Mouse (Mus musculus) fat pad, adult 2 months (tissue): ENCODE measurements around the gene Pdilt.

Experiments used
- DNase-seq: peaks from one replicate; pipeline ENCODE4 v3.0.0-alpha.2; 2011; ENCODE audit warnings: low read depth, low spot score; ENCODE audit errors: extremely low read depth

Gene Pdilt

DNA sequence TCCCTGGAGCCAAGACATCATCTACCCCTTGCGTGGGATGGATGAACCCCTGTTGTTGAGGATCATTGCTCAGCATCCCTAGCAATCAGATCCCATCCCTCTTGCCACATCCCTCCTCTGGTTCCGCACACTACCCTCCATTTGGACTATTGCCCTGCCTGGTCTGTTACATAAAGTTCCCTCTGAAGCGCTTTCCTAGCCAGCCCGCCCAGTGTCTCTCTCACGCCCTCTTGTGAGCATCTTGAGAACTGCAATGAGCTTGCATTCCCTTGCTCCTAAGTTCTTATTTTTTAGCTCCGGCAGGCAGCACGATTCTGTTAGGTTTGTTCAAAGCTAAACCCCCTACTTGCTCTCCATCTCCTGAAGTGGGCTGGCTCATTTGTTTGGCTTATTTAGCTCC lies 10.2 kb downstream of the Pdilt start:
- no peak for DNase-seq

DNA sequence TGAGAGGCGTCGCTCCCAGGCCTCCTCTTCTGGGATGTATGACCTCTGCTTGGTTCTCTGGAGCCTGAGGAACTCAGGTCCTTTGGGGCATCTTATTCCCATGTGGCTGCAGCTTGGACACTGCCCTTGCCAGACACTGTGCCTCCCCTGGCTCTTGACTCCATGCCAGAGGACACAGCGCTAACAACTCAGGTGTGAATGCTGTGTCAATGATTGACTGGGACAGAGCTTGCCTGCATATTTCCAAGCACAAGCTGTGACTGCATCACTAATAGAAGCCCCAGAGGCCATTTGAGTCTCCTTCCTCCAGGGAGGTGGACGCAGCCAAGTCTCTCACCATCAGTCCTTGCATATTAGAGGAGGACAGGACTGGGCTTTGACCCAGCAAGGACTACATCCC lies 12.1 kb downstream of the Pdilt start:
- DNase-seq: no peak

DNA sequence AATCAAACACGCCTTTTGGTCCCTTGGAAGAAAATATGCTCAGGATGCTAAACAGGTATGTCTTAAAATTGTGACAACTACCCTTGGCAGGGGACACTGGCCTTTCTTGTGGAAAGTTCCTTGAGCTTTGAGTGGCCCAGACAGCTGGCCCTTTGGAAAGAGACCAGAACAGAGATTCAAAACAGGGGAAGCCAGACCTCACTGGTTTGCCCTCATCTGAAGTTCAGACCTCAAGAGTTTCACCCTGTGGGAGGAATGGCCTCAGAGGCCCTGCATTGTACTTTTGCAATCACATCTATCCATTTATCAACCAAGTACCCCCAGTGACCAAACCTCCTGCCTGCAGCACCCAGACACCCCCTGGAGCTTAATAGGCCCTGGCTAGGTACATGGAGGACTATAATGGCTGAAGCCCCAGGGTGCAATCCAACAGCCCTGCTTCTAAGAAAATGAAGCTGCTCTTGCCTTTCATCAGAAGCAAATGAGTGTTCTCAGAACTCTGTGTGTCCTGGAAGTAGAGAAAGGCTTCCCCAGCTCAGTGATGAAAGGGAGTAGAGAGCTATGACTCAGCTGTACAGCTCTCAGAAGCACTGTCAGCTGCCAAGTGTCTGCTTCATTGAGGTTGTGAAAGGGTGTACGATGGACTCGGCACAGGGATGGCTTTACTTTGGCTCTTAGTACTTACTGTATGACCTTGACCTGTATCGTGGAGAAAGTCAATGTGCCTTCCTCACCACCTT lies 33.1 kb downstream of the Pdilt start:
- DNase-seq: no peak

DNA sequence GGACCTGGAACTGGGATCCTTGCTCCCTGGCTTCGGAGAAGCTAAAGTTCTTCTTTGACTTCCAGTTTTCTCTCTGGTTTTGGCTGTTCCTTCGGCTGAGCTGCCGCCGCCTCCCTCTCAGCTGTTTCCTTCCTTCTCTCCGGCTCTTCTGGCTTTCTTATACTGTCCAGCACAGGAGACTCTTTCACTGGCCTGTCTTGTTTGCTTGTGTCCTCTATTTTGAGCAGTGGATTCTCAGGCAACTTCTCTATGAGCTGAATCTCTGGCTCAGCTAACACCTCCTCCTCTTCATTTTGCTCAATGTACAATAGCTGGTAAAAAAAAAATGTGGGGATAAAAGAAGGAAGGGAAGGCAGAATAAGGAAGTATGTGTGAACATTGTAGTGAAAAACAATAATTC lies 36.6 kb downstream of the Pdilt start:
- DNase-seq: no peak

DNA sequence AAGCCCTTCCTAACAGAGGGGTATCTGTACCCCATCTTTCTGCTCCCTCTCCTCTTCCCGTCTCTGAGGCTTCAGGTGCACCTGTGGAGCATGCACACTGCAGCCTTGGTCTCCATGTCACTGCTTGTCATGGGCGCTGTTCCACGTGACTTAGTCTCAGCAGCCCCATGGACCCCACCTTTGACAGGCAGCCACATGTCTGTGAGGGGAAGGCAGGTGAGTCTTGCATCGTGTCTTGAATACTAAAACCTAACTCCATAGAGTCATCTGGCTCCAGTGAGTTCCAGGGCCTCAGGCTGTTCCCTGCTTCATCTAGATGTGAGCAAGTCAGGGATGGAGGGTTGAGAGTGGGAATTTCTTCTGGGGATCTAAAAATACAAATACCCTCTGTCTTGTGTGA lies 39.1 kb downstream of the Pdilt start:
- DNase-seq: no peak

DNA sequence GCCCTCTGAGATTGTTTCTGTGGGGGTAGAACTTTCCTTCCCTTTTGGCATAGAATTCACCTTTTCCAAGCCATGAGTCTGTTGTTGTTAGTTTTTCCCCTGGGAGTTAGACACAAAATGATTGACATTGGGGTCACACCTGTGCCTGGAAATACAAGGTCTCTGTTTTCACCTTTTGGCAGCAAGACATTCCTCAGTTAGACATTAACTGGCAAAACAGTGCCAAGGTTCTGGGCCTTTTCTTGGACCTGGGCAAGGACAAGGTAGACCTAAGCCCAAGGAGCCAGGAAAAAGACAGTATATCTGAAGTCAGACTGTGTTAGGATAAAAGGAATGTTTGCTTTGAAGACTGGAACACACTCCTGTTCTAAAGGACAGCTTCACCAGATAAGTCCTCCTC lies 44.0 kb downstream of the Pdilt start, which contains the start of gene Umod:
TSS of gene Umod (minus strand) at position 27 of the 400 bp plus-strand sequence.
- DNase-seq: no peak

DNA sequence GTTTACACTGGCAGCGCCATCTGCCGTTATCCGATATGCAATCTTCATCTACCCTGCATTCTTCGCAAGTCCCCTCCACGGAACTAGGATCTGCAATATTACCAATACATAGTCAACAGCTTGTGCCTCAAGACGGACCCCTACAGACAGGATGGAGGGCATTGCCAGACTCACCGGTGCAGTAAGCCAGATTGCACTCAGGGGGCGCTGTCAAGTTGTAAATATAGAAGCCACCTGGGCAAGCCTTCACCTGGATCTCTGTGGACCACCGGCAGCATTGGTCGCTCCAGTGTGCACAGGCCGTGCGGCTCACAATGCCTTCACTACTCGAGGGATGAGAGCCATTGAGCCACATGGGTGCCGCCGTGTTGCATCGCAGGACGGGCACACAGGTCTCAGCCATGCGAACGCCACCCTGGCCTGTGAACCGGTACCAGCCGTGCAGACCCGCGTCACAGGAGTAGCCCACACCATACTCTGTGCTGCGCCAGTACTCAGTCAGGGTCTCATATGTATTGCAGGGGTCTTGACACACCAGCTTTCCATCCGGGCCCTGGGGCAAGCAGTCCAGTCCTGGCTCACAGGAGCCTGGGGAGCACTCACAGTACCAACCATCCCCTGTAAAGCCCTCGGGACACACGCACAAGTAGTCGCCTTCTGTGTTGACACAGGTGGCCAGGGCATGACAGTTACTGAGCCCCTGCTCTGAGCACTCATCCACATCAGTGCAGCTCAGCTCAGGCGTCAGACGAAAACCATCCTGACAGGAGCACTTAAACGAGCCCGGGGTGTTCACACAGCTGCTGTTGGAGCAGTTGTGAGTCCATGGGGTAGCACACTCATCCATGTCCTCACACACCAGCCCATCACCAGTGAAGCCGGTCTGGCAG lies 46.5 kb downstream of the Pdilt start:
- no peak for DNase-seq

DNA sequence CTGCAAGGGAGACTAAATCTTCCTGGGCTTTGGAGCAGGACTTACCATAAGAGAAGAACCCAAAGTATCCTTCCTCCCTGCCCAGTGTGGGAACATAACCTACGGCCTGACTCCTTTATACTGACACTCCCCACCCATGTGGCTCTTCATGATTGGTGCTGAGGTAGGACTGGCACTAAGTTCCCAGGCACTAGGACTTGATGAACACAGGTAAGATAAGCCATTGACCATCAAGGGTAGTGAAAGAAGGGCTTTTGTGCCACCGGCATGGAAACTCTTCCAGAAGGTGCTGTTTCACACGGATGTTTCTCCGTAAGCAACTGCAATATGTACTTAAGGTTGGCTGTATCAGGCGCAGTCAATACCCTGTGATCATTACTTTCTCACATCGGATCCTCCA lies 64.1 kb downstream of the Pdilt start, which contains the start of gene Gp2:
TSS of gene Gp2 (minus strand) at position 101 of the 400 bp plus-strand sequence.
- DNase-seq: no peak

DNA sequence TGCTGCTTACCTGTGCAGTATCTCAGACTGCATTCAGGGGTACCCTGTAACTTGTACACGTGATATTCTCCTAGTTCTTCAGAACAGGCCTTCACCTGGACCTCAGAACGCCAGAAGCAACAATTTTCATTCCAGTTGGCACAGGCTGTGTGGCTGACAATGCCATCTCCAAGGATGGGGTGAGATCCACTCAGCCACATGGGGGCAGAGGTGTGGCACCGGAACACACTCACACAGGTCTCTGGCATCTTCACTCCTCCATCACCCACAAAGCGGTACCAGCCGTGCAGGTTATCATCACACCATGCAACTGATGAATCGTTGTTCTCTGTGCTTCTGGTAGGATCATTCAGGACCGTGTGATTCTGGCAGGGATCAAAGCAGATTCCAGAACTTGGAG lies 69.1 kb downstream of the Pdilt start:
- DNase-seq: no peak

DNA sequence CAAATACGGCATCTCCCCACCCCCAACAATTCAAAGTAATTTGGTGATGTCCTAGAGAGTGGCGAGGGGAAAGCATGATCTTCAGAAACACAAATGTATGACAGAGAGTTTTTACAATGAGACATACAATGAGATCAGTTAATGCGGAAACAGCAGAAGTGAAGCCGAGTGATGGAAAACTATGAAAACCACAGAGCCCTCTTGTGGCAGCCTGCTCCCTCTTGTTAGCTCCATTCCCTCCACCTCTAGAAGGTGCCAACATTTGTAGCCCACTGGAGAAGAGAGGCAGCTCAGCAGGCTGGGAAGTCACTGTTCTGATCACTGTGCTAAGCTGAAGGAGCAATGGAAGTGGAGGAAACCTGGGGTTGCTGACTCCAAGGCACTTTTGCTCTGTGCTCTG lies 79.4 kb downstream of the Pdilt start:
- DNase-seq: no peak

DNA sequence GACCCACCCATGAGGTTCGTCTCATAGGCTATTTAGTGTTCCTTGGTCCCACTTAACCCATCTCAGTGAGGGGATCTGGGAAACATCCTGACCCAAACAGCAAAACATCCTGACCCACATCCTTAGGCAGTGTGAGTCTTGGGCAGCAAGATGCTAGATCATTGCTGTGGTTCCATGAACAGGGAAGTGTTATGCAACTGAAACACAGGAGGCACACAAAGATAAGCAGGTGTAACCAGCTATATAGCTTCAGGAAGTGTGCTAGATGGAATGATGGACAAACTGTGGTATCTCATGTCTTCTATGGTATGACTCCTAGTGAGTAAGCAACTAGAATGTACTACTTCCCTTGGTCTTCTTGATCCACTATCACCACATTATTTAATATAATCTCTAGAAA lies 81.4 kb downstream of the Pdilt start:
- DNase-seq: no peak
